Mouse (Mus musculus) C2C12 (cell line): ENCODE data around the gene 1700030K09Rik.

Experiments
- CTCF ChIP-seq: IDR thresholded peaks from one replicate; pipeline ENCODE4 v1.5.1; 2011; ENCODE audit not compliant: control insufficient read depth, insufficient read depth, insufficient read length
- USF1 ChIP-seq: IDR thresholded peaks from one replicate; pipeline ENCODE4 v1.6.1; 2011; ENCODE audit warnings: low read depth, mild to moderate bottlenecking, control low read depth, moderate library complexity

- TF ChIP-seq USF1 (no peak), CTCF (no peak)
Observed at GRCm38 (mm10) chr8:72500521-72500931, 56.8 kb downstream of the 1700030K09Rik start.
